Mouse (Mus musculus) CH12.LX (cell line): ENCODE measurements around the gene Ncl. TPM values are rescaled to one million over a fixed set of nuclear protein-coding genes. Genes with fewer than 3 reads are reported as not detected.

Experiments used
- DNase-seq: peaks from one replicate; pipeline ENCODE4 v3.0.0-alpha.2; 2013; ENCODE audit errors: extremely low read depth
- H3K27ac ChIP-seq: 2 replicates; pipeline ENCODE4 v1.5.1; 2012; ENCODE audit warnings: low read depth, mild to moderate bottlenecking, control low read depth, moderate library complexity; ENCODE audit not compliant: insufficient read depth
- H3K27me3 ChIP-seq: replicated peaks from 2 replicates; pipeline ENCODE3; 2012; ENCODE audit warnings: inconsistent platforms
- H3K36me3 ChIP-seq, 2 experiments: replicated peaks in 1 of 2; 2 replicates each; pipeline versions ENCODE3 to v1.6.1; 2012; ENCODE audit warnings: inconsistent platforms in 1 of 2, low read length in 1 of 2, mild to moderate bottlenecking in 1 of 2, mixed read lengths in 1 of 2, moderate library complexity in 1 of 2; ENCODE audit not compliant: control insufficient read depth in 1 of 2, insufficient read depth in 1 of 2
- H3K4me1 ChIP-seq, 2 experiments: 2 replicates each; pipeline ENCODE4 v1.6.1; 2012; ENCODE audit warnings: inconsistent platforms in 1 of 2, moderate library complexity in 1 of 2; ENCODE audit not compliant: insufficient read depth in 2 of 2, control insufficient read depth in 1 of 2
- H3K4me2 ChIP-seq: 2 replicates; pipeline ENCODE4 v1.6.1; 2012; ENCODE audit warnings: low read depth, mild to moderate bottlenecking, control low read depth; ENCODE audit not compliant: poor library complexity, insufficient read depth, severe bottlenecking
- H3K4me3 ChIP-seq, 3 experiments: fragments of 150-350 bp in 1 of 3; sonication (generic) in 1 of 3; replicated peaks in 1 of 3; 2 replicates each; pipeline versions ENCODE3 to v1.5.1; 2011 to 2012; ENCODE audit warnings: low read depth in 2 of 3, low read length in 2 of 3, mild to moderate bottlenecking in 2 of 3, moderate library complexity in 2 of 3, control low read depth in 1 of 3, improper control_type of control experiment in 1 of 3, inconsistent platforms in 1 of 3, mixed read lengths in 1 of 3; ENCODE audit not compliant: poor library complexity in 1 of 3
- H3K79me2 ChIP-seq: replicated peaks from 2 replicates; pipeline ENCODE4 v1.6.1; 2012; ENCODE audit warnings: mild to moderate bottlenecking, moderate library complexity; ENCODE audit not compliant: control insufficient read depth, poor library complexity, insufficient read depth, severe bottlenecking; ENCODE audit errors: extremely low read depth
- H3K9ac ChIP-seq: 2 replicates; pipeline ENCODE4 v1.6.1; 2012; ENCODE audit warnings: low read depth, mild to moderate bottlenecking, control low read depth, moderate library complexity; ENCODE audit not compliant: insufficient read depth
- H3K9me3 ChIP-seq: replicated peaks from 2 replicates; pipeline ENCODE3; 2012; ENCODE audit warnings: low read length, inconsistent platforms, mixed read lengths
- BHLHE40 ChIP-seq: IDR thresholded peaks from 2 replicates; pipeline ENCODE4 v1.6.1; 2011; ENCODE audit warnings: mild to moderate bottlenecking, low read depth, low read length, improper control_type of control experiment
- CHD2 ChIP-seq: IDR thresholded peaks from 2 replicates; pipeline ENCODE4 v1.6.1; 2011; ENCODE audit warnings: low read length, improper control_type of control experiment
- CTCF ChIP-seq, 2 experiments: IDR thresholded peaks in 1 of 2; conservative IDR thresholded peaks in 1 of 2; 2 replicates each; pipeline ENCODE4 v1.5.1; 2011 to 2012; ENCODE audit warnings: low read depth in 2 of 2, low read length in 2 of 2, improper control_type of control experiment in 1 of 2, inconsistent platforms in 1 of 2, mild to moderate bottlenecking in 1 of 2, moderate library complexity in 1 of 2
- EP300 ChIP-seq: IDR thresholded peaks from 2 replicates; pipeline ENCODE4 v1.6.1; 2011; ENCODE audit warnings: low read length, improper control_type of control experiment
- GABPA ChIP-seq: IDR thresholded peaks from 2 replicates; pipeline ENCODE4 v1.6.1; 2012; ENCODE audit warnings: low read depth, low read length, improper control_type of control experiment, inconsistent platforms; ENCODE audit not compliant: insufficient replicate concordance
- IRF4 ChIP-seq: IDR thresholded peaks from 2 replicates; pipeline ENCODE4 v1.6.1; 2014; ENCODE audit warnings: low read depth, mild to moderate bottlenecking, inconsistent platforms, low read length, improper control_type of control experiment
- JUND ChIP-seq: conservative IDR thresholded peaks from 2 replicates; pipeline ENCODE4 v1.6.1; 2011; ENCODE audit warnings: low read depth, low read length, improper control_type of control experiment
- KAT2A ChIP-seq: IDR thresholded peaks from 2 replicates; pipeline ENCODE4 v1.6.1; 2012; ENCODE audit warnings: low read length, improper control_type of control experiment, inconsistent platforms; ENCODE audit not compliant: insufficient replicate concordance
- MAZ ChIP-seq: IDR thresholded peaks from 2 replicates; pipeline ENCODE4 v1.6.1; 2012; ENCODE audit warnings: low read depth, mild to moderate bottlenecking, inconsistent platforms, low read length, improper control_type of control experiment, moderate library complexity
- MEF2A ChIP-seq: IDR thresholded peaks from 2 replicates; pipeline ENCODE4 v1.6.1; 2014; ENCODE audit warnings: low read depth, mild to moderate bottlenecking, inconsistent platforms, low read length, improper control_type of control experiment, borderline replicate concordance
- MXI1 ChIP-seq: IDR thresholded peaks from 2 replicates; pipeline ENCODE4 v1.6.1; 2011; ENCODE audit warnings: mild to moderate bottlenecking, low read depth, low read length, improper control_type of control experiment
- MYC ChIP-seq: IDR thresholded peaks from 2 replicates; pipeline ENCODE4 v1.6.1; 2011; ENCODE audit warnings: low read depth, mild to moderate bottlenecking, improper control_type of control experiment, low read length
- NRF1 ChIP-seq: IDR thresholded peaks from 2 replicates; pipeline ENCODE4 v1.6.1; 2014; ENCODE audit warnings: low read depth, mild to moderate bottlenecking, inconsistent platforms, low read length, improper control_type of control experiment, moderate library complexity
- POLR2A ChIP-seq: IDR thresholded peaks from 2 replicates; pipeline ENCODE4 v1.6.1; 2011; ENCODE audit warnings: low read depth, mild to moderate bottlenecking, improper control_type of control experiment, low read length
- POLR2AphosphoS2 ChIP-seq: IDR thresholded peaks from 2 replicates; pipeline ENCODE4 v1.6.1; 2011; ENCODE audit warnings: low read depth, low read length, improper control_type of control experiment
- TBP ChIP-seq: conservative IDR thresholded peaks from 2 replicates; pipeline ENCODE4 v1.6.1; 2011; ENCODE audit warnings: low read depth, low read length, improper control_type of control experiment
- TCF12 ChIP-seq: IDR thresholded peaks from 2 replicates; pipeline ENCODE4 v1.6.1; 2014; ENCODE audit warnings: low read depth, mild to moderate bottlenecking, inconsistent platforms, low read length, improper control_type of control experiment
- UBTF ChIP-seq: IDR thresholded peaks from 2 replicates; pipeline ENCODE4 v1.6.1; 2012; ENCODE audit warnings: low read depth, mild to moderate bottlenecking, inconsistent platforms, low read length, improper control_type of control experiment, moderate library complexity
- ZKSCAN1 ChIP-seq: IDR thresholded peaks from 2 replicates; pipeline ENCODE4 v1.6.1; 2012; ENCODE audit warnings: low read depth, inconsistent platforms, low read length, improper control_type of control experiment, borderline replicate concordance
- ZMIZ1 ChIP-seq: IDR thresholded peaks from 2 replicates; pipeline ENCODE4 v1.6.1; 2012; ENCODE audit warnings: low read depth, mild to moderate bottlenecking, inconsistent platforms, low read length, improper control_type of control experiment
- dilution Hi-C: fragments of 300-500 bp; cut with MboI; formaldehyde crosslinking; loops from 2 replicates; pipeline ENCODE4 v1.14.3; 2020; ENCODE audit warnings: low sequenced_read_pairs; ENCODE audit not compliant: extremely low pct_unique_long_range_greater_than_20kb, extremely low pct_ligation_motif_present
- in situ Hi-C: fragments of 300-500 bp; cut with MboI; formaldehyde crosslinking; loops from 3 replicates; pipeline ENCODE4 v1.14.3; 2019; ENCODE audit warnings: low sequenced_read_pairs, low pct_ligation_motif_present, low pct_unique_long_range_greater_than_20kb, mixed read lengths
- polyA plus RNA-seq: library from polyadenylated mRNA; unstranded; fragments of >175 nt; gene quantifications from 2 replicates; pipeline ENCODE4 v1.2.1, GENCODE M21; 2012; ENCODE audit warnings: low read depth; ENCODE audit not compliant: insufficient read length
- total RNA-seq, 2 experiments: library from RNA; depleted of rRNA; stranded (reverse); fragments of 300-350 nt in 1 of 2; fragments of >200 nt in 1 of 2; gene quantifications; 2 replicates each; pipeline ENCODE4 v1.2.3; 2012 to 2014

Ncl gene
- total and polyA plus RNA-seq, 3 experiments = 184 to 2,617 (median 359) TPM

- Histone ChIP-seq H3K27me3 (no peaks in the 10 kb centered on the region), H3K36me3 (no peaks in the 10 kb centered on the region), H3K9ac (no peak overlapping the region), H3K9me3 (no peaks in the 10 kb centered on the region), H3K4me2 (no peak overlapping the region), H3K79me2 (no peaks in the 10 kb centered on the region), H3K27ac (no peak overlapping the region), H3K4me1 (peaks cover 0 to 13% of the 10 kb centered on the region in 2 experiments; a peak in 2 of 4 replicates), H3K4me3 (no peak overlapping the region)
- dilution Hi-C loops = no loop called here
- no peak for TF ChIP-seq EP300
- TF ChIP-seq ZMIZ1 = no peak
- no peak for TF ChIP-seq CHD2
- no peak for TF ChIP-seq JUND
- TF ChIP-seq MXI1 = no peak
- TF ChIP-seq TBP = no peak
- no peak for TF ChIP-seq ZKSCAN1
- TF ChIP-seq POLR2AphosphoS2 = no peak
- TF ChIP-seq MYC = no peak
- TF ChIP-seq KAT2A = no peak
- in situ Hi-C loops = loop anchor here (5.0 kb wide), 1 partner anchor 38 kb away; no protein-coding TSS in a partner anchor
- no peak for DNase-seq
Observed at GRCm38 (mm10) chr1:86399322-86399721, 40.1 kb upstream of the Ncl start.

DNA sequence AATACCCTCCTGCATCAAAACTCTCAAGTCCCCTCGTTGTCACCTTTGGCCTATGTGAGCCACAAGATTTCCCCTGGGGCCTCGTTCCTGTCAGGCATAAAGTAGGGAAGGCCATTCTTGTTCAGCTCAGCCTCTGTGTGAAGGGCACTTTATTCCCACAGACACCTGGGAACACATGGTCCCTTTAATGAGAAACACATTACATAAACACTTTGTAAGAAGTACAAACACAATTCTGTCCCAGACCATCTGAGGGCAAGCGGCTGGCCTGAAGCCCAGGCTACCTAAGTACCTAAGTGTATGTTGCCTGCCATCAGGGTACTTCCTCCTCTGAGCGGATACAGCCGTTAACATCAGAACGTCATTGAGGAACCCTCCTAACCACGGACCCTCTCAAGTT lies 39.0 kb upstream of the Ncl start:
- in situ Hi-C loops = loop anchor here (5.0 kb wide), 1 partner anchor 39 kb away; no protein-coding TSS in a partner anchor

More for the DNA sequence above, 39.0 kb upstream of the Ncl start:
- Histone ChIP-seq H3K36me3 (no peaks in the 10 kb centered on the region), H3K4me2 (no peak overlapping the region), H3K27ac (no peak overlapping the region), H3K79me2 (no peaks in the 10 kb centered on the region), H3K9me3 (no peaks in the 10 kb centered on the region), H3K4me3 (no peak overlapping the region)
- DNase-seq = no peak
- dilution Hi-C loops = no loop called here
- no peak for TF ChIP-seq EP300
- no peak for TF ChIP-seq UBTF
- TF ChIP-seq NRF1 = no peak
- TF ChIP-seq MAZ = no peak
- no peak for TF ChIP-seq MYC
- TF ChIP-seq GABPA = no peak
- TF ChIP-seq CHD2 = no peak
- no peak for TF ChIP-seq TCF12
- no peak for TF ChIP-seq BHLHE40
- TF ChIP-seq MEF2A = no peak
- no peak for TF ChIP-seq POLR2A
- TF ChIP-seq IRF4 = no peak
- TF ChIP-seq ZKSCAN1 = no peak
- no peak for TF ChIP-seq CTCF (conservative IDR thresholded peaks at IDR 0.05 in 1 of 2, IDR thresholded peaks at IDR 0.05 in 1 of 2; ENCODE audit: low read depth in 2 of 2, low read length in 2 of 2)
- TF ChIP-seq, all 38 proteins: peak for 0
- Histone ChIP-seq H3K9ac (no peak overlapping the region), H3K4me1 (peaks cover 0 to 20% of the 10 kb centered on the region in 2 experiments; a peak in 2 of 4 replicates), H3K27me3 (no peaks in the 10 kb centered on the region)
